Mouse (Mus musculus) lung, postnatal 0 days (tissue): ENCODE data around the gene Rhobtb3. TPM values are rescaled to one million over a fixed set of nuclear protein-coding genes. Genes with fewer than 3 reads are reported as not detected.

Experiments used
- ATAC-seq: fragments of 200-750 bp; cut with Nextera tagmentation; 2 replicates; pipeline ENCODE4 v1.8.0; 2017; ENCODE audit warnings: moderate library complexity
- DNase-seq: peaks from one replicate; pipeline ENCODE4 v3.0.0-alpha.2; 2016; ENCODE audit warnings: low spot score
- H3K27ac ChIP-seq: fragments of 300-500 bp; sonication (generic); 2 replicates; pipeline ENCODE4 v1.5.1; 2014; ENCODE audit warnings: antibody characterized with exemption, mild to moderate bottlenecking, low read length, mixed read lengths
- H3K27me3 ChIP-seq: fragments of 300-500 bp; sonication (generic); replicated peaks from 2 replicates; pipeline ENCODE4 v1.6.1; 2014; ENCODE audit warnings: low read length, mixed read lengths; ENCODE audit not compliant: insufficient read depth
- H3K36me3 ChIP-seq: fragments of 300-500 bp; sonication (generic); 2 replicates; pipeline ENCODE4 v1.6.1; 2014; ENCODE audit warnings: low read length, mixed read lengths; ENCODE audit not compliant: insufficient read depth
- H3K4me1 ChIP-seq: fragments of 300-500 bp; sonication (generic); 2 replicates; pipeline ENCODE4 v1.6.1; 2014; ENCODE audit warnings: antibody characterized with exemption, low read depth, low read length, mixed read lengths; ENCODE audit not compliant: insufficient read depth
- H3K4me2 ChIP-seq: fragments of 300-500 bp; sonication (generic); replicated peaks from 2 replicates; pipeline ENCODE4 v1.6.1; 2014; ENCODE audit warnings: low read depth, mild to moderate bottlenecking, low read length, moderate library complexity, mixed read lengths
- H3K4me3 ChIP-seq: fragments of 300-500 bp; sonication (generic); 2 replicates; pipeline ENCODE4 v1.5.1; 2014; ENCODE audit warnings: low read depth, low read length
- H3K9ac ChIP-seq: fragments of 300-500 bp; sonication (generic); replicated peaks from 2 replicates; pipeline ENCODE4 v1.6.1; 2014; ENCODE audit warnings: low read depth, mild to moderate bottlenecking
- H3K9me3 ChIP-seq: fragments of 300-500 bp; sonication (generic); 2 replicates; pipeline ENCODE4 v1.6.1; 2016; ENCODE audit warnings: low read length, mixed read lengths
- CTCF ChIP-seq: IDR thresholded peaks from 2 replicates; pipeline ENCODE4 v1.5.1; 2016; ENCODE audit warnings: antibody characterized with exemption, mild to moderate bottlenecking
- EP300 ChIP-seq: IDR thresholded peaks from 2 replicates; pipeline ENCODE4 v1.6.1; 2016; ENCODE audit warnings: antibody characterized with exemption, mild to moderate bottlenecking, control low read depth
- WGBS: fragments of 180-500 bp; shearing (Covaris S2); extraction: QIAGEN DNeasy Blood & Tissue Kit; methylation state at CpG from one replicate; pipeline ENCODE4 v1.1.7; 2014; 5-methylcytosine and 5-hydroxymethylcytosine counted together
- polyA plus RNA-seq: library from polyadenylated mRNA; unstranded; fragments of >200 nt; fragmentation: Nextera tagmentation; extraction: Ambion mirVana; gene quantifications from 2 replicates; pipeline ENCODE4 v1.2.1, GENCODE M21; 2015

Gene Rhobtb3
- polyA plus RNA-seq, 1 experiment from 2014 or later = 8.6 TPM

DNA sequence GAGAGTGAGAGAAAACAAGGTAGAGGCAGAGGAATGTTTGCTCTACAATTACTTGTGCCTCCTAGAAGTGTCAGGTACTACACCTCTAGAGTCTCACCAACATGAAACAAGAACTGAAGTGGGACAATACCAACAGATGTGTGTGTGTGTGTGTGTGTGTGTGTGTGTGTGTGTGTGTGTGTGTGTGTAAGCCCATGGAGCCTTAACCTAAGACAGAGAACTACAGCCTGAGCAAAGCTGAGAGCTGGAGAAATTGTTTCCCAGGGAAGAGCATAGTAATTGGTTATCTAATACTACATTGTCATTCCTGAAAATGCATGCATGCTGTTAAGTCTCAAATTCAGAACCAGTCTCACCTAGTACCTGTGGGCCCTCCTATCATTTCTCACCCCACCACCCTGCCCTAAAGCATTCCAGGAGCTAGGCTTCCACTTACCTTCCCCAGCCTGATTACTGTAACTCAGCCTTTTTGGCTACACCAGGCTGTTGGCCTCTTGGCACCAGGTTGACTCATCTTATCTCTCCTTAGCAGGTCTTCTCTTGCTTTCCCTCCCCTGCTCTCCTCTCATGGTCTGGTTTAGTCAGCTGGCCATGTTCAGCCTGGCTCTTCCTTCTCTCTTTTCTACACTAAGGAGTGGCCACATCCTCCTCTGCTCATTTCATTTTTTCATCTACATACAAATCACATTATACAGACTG, 78.1 kb downstream of the Rhobtb3 start:
- H3K27ac ChIP-seq = no peak overlapping the region
- no peaks in the 10 kb centered on the region for H3K4me1 ChIP-seq
- H3K9ac ChIP-seq = no peak overlapping the region
- no peak overlapping the region for H3K4me3 ChIP-seq
- H3K9me3 ChIP-seq = no peaks in the 10 kb centered on the region
- ATAC-seq = no peak
- H3K27me3 ChIP-seq = no peaks in the 10 kb centered on the region
- TF ChIP-seq CTCF = no peak
- no peak for TF ChIP-seq EP300
- DNase-seq = peak; percentile 4
- H3K4me2 ChIP-seq = no peak overlapping the region
- no peaks in the 10 kb centered on the region for H3K36me3 ChIP-seq

DNA sequence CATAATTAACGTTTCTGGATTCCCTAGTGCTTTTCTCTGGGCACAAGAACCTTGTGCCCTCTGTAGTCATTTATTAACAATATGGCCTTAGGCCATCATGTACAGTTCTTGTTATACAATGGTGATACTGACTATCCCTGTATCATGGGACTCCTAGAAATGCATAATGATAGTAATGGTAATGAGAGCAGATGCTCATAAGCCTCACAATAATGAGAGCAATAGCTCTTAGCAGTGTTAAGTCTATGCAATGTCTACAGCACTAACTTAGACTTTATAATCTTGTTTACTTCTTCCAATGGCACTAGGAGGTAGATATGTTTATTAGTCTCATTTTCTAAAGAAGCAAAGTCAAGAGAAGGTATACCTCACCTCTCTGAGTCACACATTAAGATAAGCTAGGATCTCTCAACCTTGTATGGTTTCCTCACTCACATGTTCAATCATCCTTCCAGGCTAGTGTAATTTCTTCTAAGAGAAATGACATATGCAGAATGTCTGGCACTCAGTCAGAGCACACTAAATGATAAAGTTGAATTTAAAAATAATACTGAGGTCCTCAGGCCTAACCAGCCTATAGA, 84.4 kb downstream of the Rhobtb3 start:
- ATAC-seq (no peak), DNase-seq (no peak)
- Histone ChIP-seq H3K27me3 (no peaks in the 10 kb centered on the region), H3K9ac (no peak overlapping the region), H3K36me3 (no peaks in the 10 kb centered on the region), H3K4me1 (no peaks in the 10 kb centered on the region), H3K4me2 (no peak overlapping the region), H3K4me3 (no peak overlapping the region), H3K27ac (no peak overlapping the region), H3K9me3 (no peaks in the 10 kb centered on the region)
- TF ChIP-seq CTCF (no peak), EP300 (no peak)
- WGBS = 57% methylated on average over 1 of the region's 1 CpGs

DNA sequence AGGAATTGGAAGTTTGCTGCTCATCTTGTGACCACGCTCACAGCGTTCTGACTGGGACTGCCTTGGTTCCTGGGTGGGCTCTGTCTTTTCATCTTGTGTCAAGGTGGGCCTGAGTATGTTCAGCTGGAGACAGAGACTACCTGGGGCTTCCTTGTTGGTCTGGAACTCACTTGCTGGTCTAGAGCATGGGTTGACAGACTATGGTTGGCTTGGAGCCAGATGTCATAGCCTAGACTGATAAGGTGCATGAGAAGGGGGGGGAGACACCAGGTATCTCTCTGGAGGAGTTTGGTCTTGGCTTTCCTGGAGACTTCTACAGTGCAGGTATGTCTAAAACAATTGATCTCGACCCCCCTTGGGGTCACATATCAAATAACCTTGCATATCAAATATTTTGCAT, 90.6 kb downstream of the Rhobtb3 start:
- Histone ChIP-seq H3K4me1 (no peaks in the 10 kb centered on the region), H3K36me3 (no peaks in the 10 kb centered on the region), H3K9me3 (no peaks in the 10 kb centered on the region), H3K4me2 (no peak overlapping the region), H3K27ac (no peak overlapping the region), H3K9ac (no peak overlapping the region), H3K27me3 (no peaks in the 10 kb centered on the region), H3K4me3 (no peak overlapping the region)
- DNase-seq (peak; percentile 3), ATAC-seq (no peak)
- TF ChIP-seq CTCF = no peak
- TF ChIP-seq EP300 = no peak
- WGBS = 91% methylated on average over 3 of the region's 3 CpGs

DNA sequence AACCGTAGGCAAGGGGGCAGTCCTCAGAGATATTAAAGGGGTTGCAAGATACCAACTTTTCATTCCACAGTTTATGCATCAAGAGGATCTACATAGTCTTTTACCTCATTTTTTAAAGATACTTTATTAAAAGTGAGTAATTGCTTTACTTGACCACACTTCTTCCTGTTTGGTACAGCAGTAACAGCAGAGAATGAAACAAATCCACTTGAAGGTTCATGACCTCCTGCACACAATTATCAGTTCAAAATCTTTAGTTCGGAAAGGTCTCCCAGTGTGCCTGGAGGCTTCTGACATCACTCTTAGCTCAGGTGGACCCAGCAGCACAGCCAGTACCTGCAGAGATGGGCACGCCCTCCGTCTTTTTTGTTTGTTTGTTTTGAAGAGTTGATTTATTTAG, 91.7 kb downstream of the Rhobtb3 start:
- Histone ChIP-seq H3K9ac (no peak overlapping the region), H3K4me2 (no peak overlapping the region), H3K27me3 (no peaks in the 10 kb centered on the region), H3K36me3 (peaks cover 4% of the 10 kb centered on the region; the same call in 1 of the 2 replicates), H3K9me3 (no peaks in the 10 kb centered on the region), H3K4me3 (no peak overlapping the region), H3K4me1 (no peaks in the 10 kb centered on the region), H3K27ac (no peak overlapping the region)
- ATAC-seq = no peak
- 78% methylated on average over 4 of the region's 4 CpGs for WGBS
- no peak for TF ChIP-seq CTCF
- no peak for TF ChIP-seq EP300
- no peak for DNase-seq

- Histone ChIP-seq H3K4me1 (peaks cover 2% of the 10 kb centered on the region; the same call in 1 of the 2 replicates), H3K4me3 (no peak overlapping the region), H3K36me3 (peaks cover 4% of the 10 kb centered on the region; the same call in 1 of the 2 replicates), H3K4me2 (no peak overlapping the region), H3K27me3 (no peaks in the 10 kb centered on the region), H3K9me3 (no peaks in the 10 kb centered on the region), H3K9ac (no peak overlapping the region), H3K27ac (no peak overlapping the region)
- WGBS = 86% methylated on average over 6 of the region's 6 CpGs
- ATAC-seq (no peak), DNase-seq (no peak)
- TF ChIP-seq EP300 = no peak
- no peak for TF ChIP-seq CTCF
Measured at GRCm38 (mm10) chr13:75847027-75847426, 96.7 kb downstream of the Rhobtb3 start.

DNA sequence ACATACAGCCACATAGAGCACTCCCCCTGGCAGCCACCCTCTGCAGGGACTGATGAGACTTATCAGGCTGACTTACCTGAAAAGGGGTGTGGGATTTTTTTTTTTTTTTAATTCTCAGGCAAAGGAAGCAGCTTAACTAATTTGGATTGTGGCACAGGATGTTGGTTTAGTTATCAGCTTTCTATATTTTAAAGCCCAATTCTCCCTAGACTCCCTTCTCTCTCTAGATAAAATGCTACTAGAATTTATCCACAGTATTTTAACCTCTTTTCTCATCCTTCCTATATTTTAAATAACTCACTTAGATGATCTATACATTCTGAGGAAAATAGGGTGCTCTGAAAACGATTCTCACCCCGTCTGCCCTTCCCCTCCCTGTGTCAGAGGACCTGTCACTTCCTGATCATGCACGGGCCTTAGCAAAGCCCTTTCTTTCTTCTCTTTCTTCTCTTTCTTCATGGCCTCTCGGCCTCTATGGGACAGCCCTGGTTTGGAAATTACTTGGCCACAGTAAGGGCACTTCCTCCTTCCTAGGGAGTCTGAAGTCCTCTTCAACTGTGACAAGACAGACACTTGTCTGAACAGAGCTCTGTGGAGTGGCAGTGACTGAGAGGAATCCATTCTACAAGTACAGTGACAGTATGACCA, 98.1 kb downstream of the Rhobtb3 start:
- Histone ChIP-seq H3K9ac (no peak overlapping the region), H3K27me3 (no peaks in the 10 kb centered on the region), H3K9me3 (no peaks in the 10 kb centered on the region), H3K4me2 (no peak overlapping the region), H3K4me1 (peaks cover 5% of the 10 kb centered on the region; the same call in 1 of the 2 replicates), H3K4me3 (no peak overlapping the region), H3K27ac (no peak overlapping the region), H3K36me3 (peaks cover 4% of the 10 kb centered on the region; the same call in 1 of the 2 replicates)
- TF ChIP-seq CTCF (no peak), EP300 (no peak)
- WGBS = 44% methylated on average over 4 of the region's 4 CpGs
- ATAC-seq (peak; percentile 35; the same call in 1 of the 2 replicates), DNase-seq (peak; percentile 22)
